Mouse (Mus musculus): ENCODE measurements around the gene Dvl2.
A peak's percentile ranks its signal among the peaks of the same experiment; 100 is the strongest.
"Not testable (repeated sequence)": the region's sequence is repeated elsewhere in the genome, so short reads cannot be mapped to it uniquely, and the experiment has no call there.

Gene Dvl2

DNA sequence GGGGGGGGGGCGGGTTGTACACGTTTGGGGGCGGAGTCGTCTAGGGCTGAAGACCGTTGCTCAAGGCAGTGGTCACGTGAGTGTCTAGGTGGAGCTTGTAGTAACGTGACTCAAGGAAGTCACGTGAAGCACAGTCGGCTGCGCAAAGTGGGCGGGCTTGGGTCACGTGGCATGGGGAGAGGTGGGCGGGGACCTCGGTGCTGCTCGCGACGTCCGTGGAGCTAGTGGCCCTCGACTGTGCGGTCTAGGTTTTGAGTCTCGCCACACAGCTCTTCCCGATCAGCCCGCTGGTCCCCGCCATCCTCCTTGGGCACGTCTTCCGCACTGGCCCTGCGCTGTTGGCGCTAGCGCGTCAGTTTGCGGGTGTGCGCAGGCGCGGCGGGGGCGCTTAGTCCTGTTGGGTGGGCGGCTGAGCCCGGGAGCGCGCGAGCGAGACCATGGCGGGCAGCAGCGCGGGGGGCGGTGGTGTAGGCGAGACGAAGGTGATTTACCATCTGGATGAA, at the start of gene Dvl2:
TSS of gene Dvl2 (plus strand) at position 200 of the 503 bp plus-strand sequence.
- DNase-seq (ENCODE audit: low spot score): peak; percentile 94

DNA sequence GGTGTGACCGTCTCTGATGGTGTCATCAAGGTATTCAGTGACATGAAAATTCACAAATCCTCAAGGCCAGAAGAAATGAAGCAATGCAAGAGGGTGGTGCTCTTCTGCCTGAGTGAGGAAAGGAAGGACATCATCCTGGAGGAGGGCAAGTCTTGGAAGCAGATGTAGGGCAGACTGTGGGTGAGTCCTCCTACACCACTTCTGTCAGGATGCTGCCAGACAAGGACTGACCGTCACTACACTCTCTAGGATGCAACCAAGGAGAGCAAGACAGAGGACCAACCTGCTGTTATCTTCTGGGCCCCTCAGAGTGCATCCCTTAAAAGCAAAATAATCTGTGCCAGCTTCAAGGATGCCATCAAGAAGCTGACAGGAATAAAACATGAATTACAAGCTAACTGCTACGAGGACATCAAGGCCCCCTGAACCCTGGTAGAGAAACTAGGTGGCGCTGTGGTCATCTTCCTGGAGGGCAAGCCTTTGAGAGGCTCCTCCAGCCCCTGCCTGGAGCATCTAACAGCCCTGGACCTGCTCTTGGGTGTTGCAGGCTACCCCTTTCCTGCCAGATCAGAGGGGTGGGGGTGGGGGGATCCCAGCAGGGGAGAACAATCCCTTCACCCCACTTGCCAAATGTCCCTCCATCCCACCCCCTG, 49.5 kb upstream of the Dvl2 start:
- no peak for DNase-seq (ENCODE audit: low spot score)

DNA sequence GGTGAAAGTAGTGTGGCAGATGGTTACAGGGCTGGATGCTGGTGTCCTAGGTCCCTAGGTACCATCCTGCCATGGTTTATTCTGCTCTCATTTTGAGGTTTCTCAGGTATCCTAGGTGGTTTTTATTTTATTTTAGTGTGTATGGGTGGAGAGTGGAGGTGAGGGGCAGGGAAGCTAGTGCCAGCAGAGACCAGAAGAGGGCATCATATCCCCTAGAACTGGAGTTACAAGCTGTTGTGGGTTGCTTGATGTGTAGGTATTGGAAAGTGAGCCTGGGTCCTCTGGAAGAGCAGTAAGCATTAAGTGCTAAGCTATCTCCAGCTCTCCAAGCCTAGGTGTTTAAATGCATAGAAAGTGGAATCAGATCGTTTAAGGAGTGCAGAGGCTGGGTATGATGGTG, 48.1 kb upstream of the Dvl2 start:
- no peak for DNase-seq (ENCODE audit: low spot score)

DNA sequence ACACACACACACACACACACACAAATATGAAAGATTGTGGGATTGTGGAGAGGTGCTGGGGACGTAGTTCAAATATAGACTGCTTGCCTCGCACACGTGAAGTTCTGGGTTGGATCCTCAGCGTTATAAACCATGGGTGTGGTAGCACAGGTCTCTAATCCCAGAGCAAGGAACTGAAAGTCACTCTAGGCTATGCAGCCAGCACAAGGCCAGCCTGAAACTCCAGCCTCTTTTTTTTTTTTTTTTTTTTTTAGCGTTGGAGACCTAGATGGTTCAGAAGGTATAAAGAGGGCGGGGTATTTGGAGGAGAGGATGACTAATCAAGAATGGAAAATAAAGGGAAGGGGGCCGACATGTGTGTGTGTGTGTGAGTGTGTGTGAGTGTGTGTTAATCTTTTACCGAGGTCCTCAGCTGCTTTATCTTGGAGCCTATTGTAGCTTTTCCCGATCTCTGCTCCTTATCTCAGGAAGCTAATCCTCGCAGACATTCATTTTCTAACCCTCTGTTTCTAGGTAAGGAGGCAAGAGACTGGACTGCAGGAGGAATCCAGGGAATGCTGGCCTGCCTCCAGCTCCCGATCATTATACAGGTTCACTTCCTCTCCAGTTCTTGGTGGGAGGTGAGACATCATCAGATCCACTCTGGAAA, 47.0 kb upstream of the Dvl2 start:
- DNase-seq (ENCODE audit: low spot score): no peak

DNA sequence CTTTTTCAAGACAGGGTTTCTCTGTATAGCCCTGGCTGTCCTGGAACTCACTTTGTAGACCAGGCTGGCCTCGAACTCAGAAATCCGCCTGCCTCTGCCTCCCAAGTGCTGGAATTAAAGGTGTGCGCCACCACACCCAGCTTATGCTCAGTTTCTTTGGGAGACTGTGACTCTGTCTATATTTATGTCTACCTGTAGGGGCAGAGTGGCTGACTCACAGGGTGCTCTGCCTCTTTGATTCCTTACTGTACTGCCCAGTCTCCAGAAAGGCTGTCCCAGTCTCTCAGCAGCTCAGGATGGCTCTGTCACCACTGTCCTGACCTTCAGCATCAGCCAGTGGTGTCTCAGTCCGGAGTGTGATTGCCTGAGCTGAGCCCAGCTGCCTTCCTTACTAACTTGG, 44.8 kb upstream of the Dvl2 start:
- not testable (repeated sequence) for DNase-seq (ENCODE audit: low spot score)

DNA sequence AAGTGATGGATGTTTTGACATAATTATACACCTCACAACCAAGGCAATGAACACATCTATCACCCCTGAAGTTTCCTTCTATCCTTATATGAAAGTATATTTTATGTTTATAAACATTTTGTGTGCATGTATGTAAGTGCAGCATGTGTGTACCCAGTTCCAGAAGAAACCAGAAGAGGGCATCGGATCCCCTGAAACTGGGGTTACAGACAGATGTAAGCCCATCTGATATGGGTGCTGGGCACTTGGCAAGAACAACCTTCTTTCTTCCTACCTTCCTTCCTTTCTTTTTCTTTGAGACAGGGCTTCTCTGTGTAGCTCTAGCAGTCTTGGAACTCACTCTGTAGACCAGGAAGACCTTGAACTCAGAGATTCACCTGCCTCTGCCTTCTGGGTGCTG, 44.2 kb upstream of the Dvl2 start:
- DNase-seq (ENCODE audit: low spot score): no peak

DNA sequence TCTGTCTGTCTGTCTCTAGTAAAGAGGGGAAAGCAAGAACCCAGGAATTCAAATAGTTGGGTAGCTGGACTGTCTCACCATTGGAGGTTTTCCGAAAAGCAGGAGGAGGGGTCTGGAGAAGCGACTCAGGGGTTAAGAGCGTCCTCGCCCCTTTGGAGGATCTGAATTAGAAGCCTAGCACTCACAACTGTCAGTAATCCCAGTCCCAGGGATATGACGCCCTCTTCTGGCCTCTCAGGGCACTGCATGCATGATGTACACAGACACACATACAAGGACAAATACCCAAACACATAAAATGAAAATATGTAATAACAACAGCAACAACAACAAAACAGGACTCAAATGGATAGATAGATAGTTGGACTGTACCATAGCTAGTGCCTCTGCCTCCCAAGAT, 39.8 kb upstream of the Dvl2 start:
- no peak for DNase-seq (ENCODE audit: low spot score)

DNA sequence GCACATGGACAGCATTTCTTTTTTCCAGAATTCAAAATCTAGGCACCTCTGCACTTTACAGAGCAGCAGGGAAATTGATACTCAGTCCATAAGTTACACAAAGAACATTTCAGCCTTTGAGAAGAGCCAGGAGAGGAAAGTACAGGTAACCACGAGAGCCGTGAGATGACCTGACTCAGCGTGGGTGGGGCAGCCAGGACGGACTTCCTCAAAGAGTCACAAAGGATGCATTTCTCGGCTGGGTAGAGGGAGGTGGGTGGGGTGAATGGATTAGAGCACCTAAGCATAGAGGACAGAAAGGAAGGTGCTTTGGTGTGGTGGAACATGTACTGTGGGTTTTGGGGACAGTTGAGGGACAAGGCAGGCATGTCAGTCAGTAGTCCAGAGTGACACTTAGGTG, 38.6 kb upstream of the Dvl2 start:
- no peak for DNase-seq (ENCODE audit: low spot score)

DNA sequence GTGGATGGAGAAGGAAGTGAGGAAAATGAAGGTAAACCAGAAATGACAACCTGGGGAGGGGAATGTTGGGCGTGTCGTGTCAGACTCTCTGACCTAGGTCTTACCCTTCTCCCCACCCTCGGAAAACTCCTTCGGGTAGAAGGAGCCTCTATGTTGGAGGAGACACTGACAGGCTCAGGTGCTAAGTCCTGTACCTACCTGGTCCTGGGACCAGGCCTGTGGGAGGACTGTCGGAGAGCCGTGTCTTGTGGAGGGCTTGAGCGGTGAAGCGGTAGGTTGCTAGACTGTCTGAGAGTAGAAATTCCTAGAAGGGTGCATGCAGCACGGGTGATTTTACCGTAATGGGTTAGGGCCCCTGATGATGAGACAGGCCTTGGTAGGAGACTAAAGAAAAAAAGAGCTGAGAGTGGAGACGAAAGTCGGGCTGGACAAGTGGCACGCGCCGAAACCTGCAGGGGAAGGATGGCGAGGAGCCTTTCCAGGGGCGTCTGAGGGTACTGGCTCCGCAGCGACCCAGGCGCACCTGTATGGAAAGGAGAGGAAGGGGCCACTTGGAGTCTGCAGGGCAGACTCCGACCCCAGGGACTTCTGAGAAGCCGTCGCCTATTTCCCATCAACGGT, 35.6 kb upstream of the Dvl2 start, which contains the start of gene Cldn7:
TSS of gene Cldn7 (plus strand) at position 130 of the 621 bp plus-strand sequence.
- no peak for DNase-seq (ENCODE audit: low spot score)

DNA sequence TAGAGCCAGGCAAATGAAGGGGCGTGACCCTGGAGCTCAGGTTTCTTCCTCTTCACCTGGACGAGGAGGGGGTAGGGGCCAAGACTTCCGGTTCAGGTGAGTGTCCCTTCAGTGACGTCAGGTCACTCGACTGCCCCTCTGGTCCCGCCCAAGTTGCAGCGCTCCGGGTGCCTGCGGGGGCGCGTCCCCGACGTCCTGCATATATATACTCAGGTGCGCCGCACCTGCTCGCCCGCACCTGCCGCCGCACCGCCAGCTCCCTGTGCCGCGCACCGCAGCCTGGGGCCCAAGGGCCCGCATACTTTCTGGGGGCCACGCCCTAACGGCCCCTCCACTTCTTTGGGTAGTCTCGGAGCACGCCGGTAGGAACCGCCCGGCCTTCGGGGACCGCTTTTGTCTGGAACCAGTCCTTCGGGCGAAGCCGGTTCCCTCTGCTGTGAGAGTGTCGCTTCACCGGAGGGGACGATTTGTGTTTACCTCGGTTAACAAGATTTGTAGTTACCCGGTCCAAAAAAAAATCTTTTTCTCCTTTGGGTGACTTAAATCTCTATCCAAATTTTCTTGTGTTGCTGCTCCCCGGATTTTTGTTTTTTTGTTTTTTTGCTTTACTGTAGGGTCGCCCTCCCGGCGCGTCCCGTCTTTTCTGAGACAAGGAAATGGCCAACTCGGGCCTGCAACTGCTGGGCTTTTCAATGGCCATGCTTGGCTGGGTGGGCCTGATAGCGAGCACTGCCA, 35.0 kb upstream of the Dvl2 start:
- no peak for DNase-seq (ENCODE audit: low spot score)

DNA sequence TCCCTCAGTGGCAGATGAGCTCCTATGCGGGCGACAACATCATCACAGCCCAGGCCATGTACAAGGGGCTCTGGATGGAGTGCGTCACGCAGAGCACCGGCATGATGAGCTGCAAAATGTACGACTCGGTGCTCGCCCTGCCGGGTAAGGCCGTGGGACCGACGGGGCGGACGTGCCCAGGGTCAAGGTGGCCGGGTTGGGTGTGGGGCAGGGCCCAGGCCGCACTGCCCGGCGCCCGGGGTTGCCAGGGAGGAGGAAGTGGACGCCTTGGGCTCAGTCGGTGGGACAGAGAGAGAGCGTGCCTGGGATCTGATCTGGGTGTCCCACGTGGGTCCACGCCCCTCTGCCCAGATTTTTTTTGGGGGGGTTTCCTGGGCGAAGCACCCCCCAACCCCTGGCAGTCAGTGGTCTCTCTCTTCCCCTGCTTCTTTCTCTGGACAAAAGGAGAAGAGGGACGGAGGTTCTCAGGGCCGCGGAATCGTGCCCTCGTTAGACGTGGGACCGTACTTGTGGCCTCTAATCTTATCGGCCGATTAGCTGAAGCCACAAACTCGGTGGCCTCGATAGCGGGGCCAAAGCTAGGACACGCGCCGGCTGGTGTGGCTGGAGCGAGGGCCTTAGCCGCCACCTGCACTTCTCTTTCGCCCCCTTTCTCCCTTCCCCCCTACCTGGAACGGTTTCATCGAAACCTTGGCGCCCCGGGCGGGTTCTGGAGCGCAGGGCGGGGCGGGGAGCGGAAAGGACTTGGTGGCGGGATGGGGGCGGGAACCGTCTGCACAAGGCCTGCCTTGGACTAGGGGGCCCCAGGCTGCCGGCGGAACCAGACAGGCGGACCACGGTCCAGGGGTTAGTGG, 34.2 kb upstream of the Dvl2 start:
- no peak for DNase-seq (ENCODE audit: low spot score)

DNA sequence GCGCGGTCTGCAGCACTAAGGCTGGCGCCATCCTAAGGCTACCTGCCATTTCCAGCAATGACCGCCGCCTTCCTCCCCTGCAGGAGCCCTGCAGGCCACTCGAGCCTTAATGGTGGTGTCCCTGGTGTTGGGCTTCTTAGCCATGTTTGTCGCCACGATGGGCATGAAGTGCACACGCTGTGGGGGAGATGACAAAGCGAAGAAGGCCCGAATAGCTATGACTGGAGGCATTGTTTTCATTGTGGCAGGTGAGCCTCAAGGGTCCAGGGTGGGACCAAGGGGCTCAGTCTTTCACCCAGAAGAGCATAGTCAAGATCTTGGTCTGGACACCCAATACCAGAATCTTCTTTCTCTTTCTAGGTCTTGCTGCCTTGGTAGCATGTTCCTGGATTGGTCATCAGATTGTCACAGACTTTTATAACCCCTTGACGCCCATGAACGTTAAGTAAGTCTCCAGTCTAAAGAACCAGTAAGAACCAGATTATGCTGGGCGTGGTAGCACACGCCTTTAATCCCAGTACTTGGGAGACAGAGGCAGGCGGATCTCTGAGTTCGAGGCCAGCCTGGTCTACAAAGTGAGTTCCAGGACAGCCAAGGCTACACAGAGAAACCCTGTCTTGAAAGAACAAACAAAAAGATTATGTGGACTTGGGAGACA, 33.4 kb upstream of the Dvl2 start:
- DNase-seq (ENCODE audit: low spot score): no peak

DNA sequence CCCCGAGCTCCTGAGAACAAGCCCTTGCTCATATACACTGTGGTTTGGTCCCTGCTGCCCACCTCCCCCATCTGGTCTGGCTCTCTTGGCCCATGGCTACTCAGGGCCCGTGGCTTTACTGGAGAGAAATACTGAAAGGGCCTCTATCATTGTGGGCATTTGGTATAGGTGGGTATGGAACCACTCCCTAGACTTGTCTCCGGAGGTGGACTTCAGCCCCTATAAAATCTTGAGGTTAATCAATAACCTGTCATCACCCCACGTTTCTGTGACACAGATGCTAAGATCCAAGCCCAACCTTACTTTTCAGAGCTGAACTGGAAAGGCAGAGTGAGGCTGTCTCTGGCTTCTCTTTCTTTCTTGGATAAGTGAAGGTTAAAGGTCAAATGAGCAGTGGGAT, 31.6 kb upstream of the Dvl2 start:
- DNase-seq (ENCODE audit: low spot score): no peak

DNA sequence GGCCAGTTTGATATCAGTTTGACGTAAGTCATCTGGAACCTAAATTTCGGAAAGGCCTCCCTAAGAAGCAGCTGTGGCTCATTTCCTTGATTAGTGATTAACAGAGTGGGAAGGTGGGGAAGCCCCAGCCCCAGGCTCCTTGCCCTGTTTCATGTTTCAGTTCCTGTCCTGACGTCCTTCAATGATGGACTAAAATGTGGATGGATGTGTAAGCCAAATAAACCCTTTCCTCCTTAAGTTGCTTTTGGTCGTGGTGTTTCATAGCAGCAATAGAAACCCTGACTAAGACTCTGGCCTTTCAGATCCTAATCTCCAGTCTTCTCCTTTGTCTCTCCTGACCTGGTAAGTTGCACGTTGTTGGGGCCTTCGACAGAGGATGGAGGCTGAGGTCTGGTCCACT, 30.2 kb upstream of the Dvl2 start:
- no peak for DNase-seq (ENCODE audit: low spot score)

DNA sequence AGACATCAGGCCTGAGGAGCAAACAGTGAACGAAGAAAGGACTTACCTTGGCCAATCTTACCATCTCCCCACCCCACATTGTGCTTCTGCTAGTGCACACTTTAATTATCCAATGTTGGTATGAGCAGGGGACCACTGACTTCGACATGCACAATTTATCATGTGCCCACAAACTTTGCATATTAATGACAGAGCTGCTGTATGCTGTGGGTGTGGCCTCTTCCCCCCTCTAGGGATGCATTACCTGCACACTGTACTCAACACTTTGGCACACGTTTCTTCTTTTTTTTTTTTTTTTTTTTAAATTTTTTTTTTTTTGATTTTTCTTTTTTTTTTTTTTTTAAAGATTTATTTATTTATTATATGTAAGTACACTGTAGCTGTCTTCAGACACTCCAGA, 29.6 kb upstream of the Dvl2 start:
- no peak for DNase-seq (ENCODE audit: low spot score)

DNA sequence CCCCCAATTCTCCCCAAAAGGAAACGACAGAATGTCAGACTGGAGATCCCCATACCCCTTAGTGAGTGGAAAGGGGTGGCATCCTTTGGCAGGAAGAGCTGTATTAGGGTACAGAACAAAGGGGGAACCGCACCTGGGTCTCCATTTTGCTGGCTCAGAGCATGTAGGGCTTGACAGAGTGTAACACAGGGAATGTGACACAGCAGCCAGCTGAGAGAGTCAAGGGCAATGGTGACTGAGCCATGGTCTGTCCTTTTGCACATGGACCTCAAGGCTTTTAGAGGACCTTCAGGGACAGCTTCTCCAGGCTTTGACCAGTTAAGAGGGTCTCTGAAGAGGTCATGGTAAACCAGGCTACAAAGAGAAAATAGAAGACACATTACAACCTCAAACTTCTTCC, 25.5 kb upstream of the Dvl2 start:
- DNase-seq (ENCODE audit: low spot score): no peak

DNA sequence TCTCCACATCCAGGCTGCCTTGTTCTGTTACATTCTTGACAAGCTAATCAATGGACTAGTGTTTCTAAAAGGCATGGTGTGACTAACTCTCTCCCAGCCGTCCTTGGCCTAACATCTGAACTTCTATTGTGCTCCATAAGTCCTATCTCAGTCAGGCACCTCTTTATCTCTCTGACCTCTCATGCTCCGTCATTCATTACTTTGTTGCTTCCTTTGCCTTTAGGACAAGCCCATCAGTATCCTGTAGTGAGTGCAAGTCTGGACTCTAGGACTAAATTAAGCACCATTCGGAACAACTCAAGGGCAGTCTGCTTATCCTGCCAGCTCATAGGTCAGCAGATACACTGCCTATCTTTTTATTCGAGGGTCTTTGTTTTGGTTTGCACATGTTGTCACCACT, 24.1 kb upstream of the Dvl2 start:
- DNase-seq (ENCODE audit: low spot score): no peak

DNA sequence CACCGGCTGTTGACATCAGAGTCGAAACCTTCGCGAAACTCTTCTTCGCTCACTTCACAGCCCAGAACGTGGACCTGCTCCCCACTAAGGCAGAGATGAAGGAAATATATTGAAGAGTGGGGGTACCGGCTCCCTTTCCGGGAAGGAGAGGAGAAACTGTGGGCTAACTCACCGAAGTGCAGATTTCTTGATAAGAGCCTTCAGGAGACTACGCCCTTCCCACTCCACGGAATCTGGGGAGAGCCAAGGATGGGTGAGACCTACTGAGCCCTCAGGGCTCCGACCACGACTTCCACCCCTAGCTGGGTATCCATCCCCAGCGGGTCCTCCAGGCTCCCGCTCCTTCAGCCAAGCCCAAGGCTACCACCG, 20.6 kb upstream of the Dvl2 start:
- no peak for DNase-seq (ENCODE audit: low spot score)

DNA sequence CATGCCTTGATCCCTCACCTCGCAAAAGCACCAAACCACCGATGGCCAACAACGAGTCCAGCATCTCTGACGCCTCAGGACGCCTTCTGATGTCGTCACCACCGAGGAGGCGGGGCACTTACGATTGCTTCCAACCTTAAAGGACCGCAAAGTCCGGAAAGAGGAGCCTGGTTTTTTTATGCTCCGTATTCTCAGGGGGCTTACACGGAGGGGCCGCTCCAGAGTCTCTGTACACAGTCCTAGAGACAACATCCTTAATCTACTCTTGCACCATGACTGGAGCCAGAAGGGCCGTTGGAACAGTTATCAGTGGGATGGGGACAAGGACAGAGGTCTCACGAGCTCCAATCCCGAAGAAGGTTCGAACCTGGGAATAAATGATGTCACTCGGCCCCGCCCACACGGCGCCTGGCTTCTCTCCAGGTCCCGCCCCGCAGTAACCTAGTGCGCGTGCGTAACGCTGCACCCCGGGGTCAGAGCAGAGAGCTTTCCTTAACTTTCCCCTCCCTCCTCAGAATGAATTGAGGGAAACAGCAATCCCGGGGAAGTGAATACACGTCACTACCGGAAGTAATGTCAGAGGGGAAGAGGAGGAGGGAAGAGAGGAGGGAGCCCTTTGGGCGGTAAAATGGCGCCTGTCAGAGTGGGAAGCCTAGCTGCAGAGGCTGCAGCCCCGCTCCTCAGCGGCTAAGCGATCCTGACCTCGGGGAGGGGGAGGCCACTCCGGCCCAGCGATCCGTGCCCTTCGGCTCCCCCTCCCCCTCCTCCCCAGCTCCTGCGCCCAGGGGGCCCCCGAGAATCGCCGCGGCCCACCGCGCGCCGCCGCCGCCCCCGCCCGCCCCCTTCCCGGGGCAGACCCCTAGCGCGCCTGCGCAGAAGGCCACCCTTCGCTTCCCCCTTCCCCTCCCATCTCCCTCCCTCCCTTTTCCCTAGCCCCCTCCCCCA, 19.9 kb upstream of the Dvl2 start:
- DNase-seq (ENCODE audit: low spot score): peak; percentile 97

DNA sequence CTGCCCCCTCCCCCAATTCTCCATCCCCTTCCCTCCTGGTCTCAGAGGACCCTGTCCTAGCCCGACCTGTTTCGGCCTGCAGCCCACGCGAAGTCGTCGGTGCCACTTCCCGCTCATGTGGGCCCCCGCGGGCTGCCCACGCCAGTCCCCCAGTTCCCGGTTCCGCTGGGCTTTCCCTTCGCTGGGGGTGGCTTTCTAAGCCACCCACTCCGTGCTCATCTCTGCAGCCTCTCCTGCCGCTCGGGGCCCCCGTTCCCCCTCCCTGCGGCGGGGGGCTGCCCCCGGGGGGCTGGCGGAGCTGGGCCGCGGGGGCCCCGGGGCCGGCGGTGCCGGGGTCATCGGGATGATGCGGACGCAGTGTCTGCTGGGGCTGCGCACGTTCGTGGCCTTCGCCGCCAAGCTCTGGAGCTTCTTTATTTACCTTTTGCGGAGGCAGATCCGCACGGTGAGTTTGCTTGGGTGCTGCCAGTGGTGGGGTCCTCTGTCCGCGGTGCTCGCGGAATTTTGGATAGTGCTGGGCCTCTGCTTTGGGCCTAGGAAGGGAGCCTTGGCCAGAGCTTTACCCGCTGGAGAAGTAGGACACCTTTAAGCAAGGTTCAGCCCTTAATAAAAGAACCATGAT, 19.1 kb upstream of the Dvl2 start, which contains the start of gene Ctdnep1:
TSS of gene Ctdnep1 (plus strand) at position 16 of the 622 bp plus-strand sequence.
- no peak for DNase-seq (ENCODE audit: low spot score)
